Mouse (Mus musculus): ENCODE results near the gene Clmn.
A peak's percentile ranks its signal among the peaks of the same experiment; 100 is the strongest.
"Not testable (repeated sequence)": the region's sequence is repeated elsewhere in the genome, so short reads cannot be mapped to it uniquely, and the experiment has no call there.

Clmn gene

GRCm38 (mm10) chr12:104751814-104752765 is 112.8 kb downstream of the Clmn start, which contains the start of gene Dicer1:
Gene Dicer1 (minus strand): TSS chr12:104751952.
- peak; percentile 96 for DNase-seq (ENCODE audit: low read depth, low spot score)

- DNase-seq (ENCODE audit: low read depth, low spot score), result no peak
Observed at GRCm38 (mm10) chr12:104751331-104751813, 113.5 kb downstream of the Clmn start.

- peak; percentile 14 for DNase-seq (ENCODE audit: low read depth, low spot score)
Observed at GRCm38 (mm10) chr12:104748946-104749345, 115.9 kb downstream of the Clmn start.

- no peak for DNase-seq (ENCODE audit: low read depth, low spot score)
Observed at GRCm38 (mm10) chr12:104747252-104747651, 117.6 kb downstream of the Clmn start.

- DNase-seq (ENCODE audit: low read depth, low spot score), result no peak
Observed at GRCm38 (mm10) chr12:104746601-104747000, 118.3 kb downstream of the Clmn start.

- no peak for DNase-seq (ENCODE audit: low read depth, low spot score)
Observed at GRCm38 (mm10) chr12:104743687-104744086, 121.2 kb downstream of the Clmn start.

- DNase-seq (ENCODE audit: low read depth, low spot score), result no peak
Observed at GRCm38 (mm10) chr12:104742247-104742646, 122.6 kb downstream of the Clmn start.

GRCm38 (mm10) chr12:104740841-104741787 is 123.8 kb downstream of the Clmn start:
- DNase-seq (ENCODE audit: low read depth, low spot score), result no peak

GRCm38 (mm10) chr12:104738931-104739330 is 125.9 kb downstream of the Clmn start:
- no peak for DNase-seq (ENCODE audit: low read depth, low spot score)

GRCm38 (mm10) chr12:104738446-104738845 is 126.4 kb downstream of the Clmn start:
- no peak for DNase-seq (ENCODE audit: low read depth, low spot score)

- no peak for DNase-seq (ENCODE audit: low read depth, low spot score)
Observed at GRCm38 (mm10) chr12:104737666-104738065, 127.2 kb downstream of the Clmn start.

GRCm38 (mm10) chr12:104735993-104736395 is 128.9 kb downstream of the Clmn start:
- DNase-seq (ENCODE audit: low read depth, low spot score), result no peak

- DNase-seq (ENCODE audit: low read depth, low spot score), result no peak
Observed at GRCm38 (mm10) chr12:104733165-104733564, 131.7 kb downstream of the Clmn start.

- DNase-seq (ENCODE audit: low read depth, low spot score), result no peak
Observed at GRCm38 (mm10) chr12:104731782-104732181, 133.1 kb downstream of the Clmn start.

GRCm38 (mm10) chr12:104726436-104726835 is 138.4 kb downstream of the Clmn start:
- DNase-seq (ENCODE audit: low read depth, low spot score), result not testable (repeated sequence)

- DNase-seq (ENCODE audit: low read depth, low spot score), result no peak
Observed at GRCm38 (mm10) chr12:104722056-104722455, 142.8 kb downstream of the Clmn start.

- DNase-seq (ENCODE audit: low read depth, low spot score), result no peak
Observed at GRCm38 (mm10) chr12:104721011-104721410, 143.9 kb downstream of the Clmn start.

GRCm38 (mm10) chr12:104718956-104719355 is 145.9 kb downstream of the Clmn start:
- no peak for DNase-seq (ENCODE audit: low read depth, low spot score)

- no peak for DNase-seq (ENCODE audit: low read depth, low spot score)
Observed at GRCm38 (mm10) chr12:104716409-104716808, 148.5 kb downstream of the Clmn start.

- DNase-seq (ENCODE audit: low read depth, low spot score), result no peak
Observed at GRCm38 (mm10) chr12:104715453-104715852, 149.4 kb downstream of the Clmn start.
